Mouse (Mus musculus): ENCODE results near the gene Spesp1.

Gene Spesp1

GRCm38 (mm10) chr9:62246380-62246942 lies 35.5 kb downstream of the Spesp1 start:
- no peak for DNase-seq (ENCODE audit: low spot score in 2 of 2)

GRCm38 (mm10) chr9:62245612-62246379 lies 36.2 kb downstream of the Spesp1 start:
- DNase-seq (ENCODE audit: low spot score in 2 of 2): no peak

GRCm38 (mm10) chr9:62244612-62245010 lies 37.4 kb downstream of the Spesp1 start:
- DNase-seq (ENCODE audit: low spot score in 2 of 2): no peak

GRCm38 (mm10) chr9:62243991-62244611 lies 37.9 kb downstream of the Spesp1 start:
- peak; percentile 41 to 50 for DNase-seq (ENCODE audit: low spot score in 2 of 2)

GRCm38 (mm10) chr9:62240036-62240435 lies 42.0 kb downstream of the Spesp1 start:
- DNase-seq (ENCODE audit: low spot score in 2 of 2): no peak

- no peak for DNase-seq (ENCODE audit: low spot score in 2 of 2)
Observed at GRCm38 (mm10) chr9:62237381-62237980, 44.5 kb downstream of the Spesp1 start.

GRCm38 (mm10) chr9:62235501-62235900 lies 46.5 kb downstream of the Spesp1 start:
- no peak for DNase-seq (ENCODE audit: low spot score in 2 of 2)

- DNase-seq (ENCODE audit: low spot score in 2 of 2): no peak
Observed at GRCm38 (mm10) chr9:62232649-62233048, 49.4 kb downstream of the Spesp1 start.

- DNase-seq (ENCODE audit: low spot score in 2 of 2): no peak
Observed at GRCm38 (mm10) chr9:62231046-62231445, 51.0 kb downstream of the Spesp1 start.

- no peak for DNase-seq (ENCODE audit: low spot score in 2 of 2)
Observed at GRCm38 (mm10) chr9:62229985-62230384, 52.0 kb downstream of the Spesp1 start.

- no peak for DNase-seq (ENCODE audit: low spot score in 2 of 2)
Observed at GRCm38 (mm10) chr9:62222481-62222880, 59.5 kb downstream of the Spesp1 start.

GRCm38 (mm10) chr9:62222029-62222428 lies 60.0 kb downstream of the Spesp1 start:
- no peak for DNase-seq (ENCODE audit: low spot score in 2 of 2)
